16 mouse cellular contexts compared by ENCODE assay signal in genomic region chr11:7834151-7834550, GRCm38 (mm10).
"Had no signal": no experiment of that assay in that cellular context is flagged by ENCODE, and none has a peak within 500 bp of the region (broad histone marks: within the 10 kb centered on the region; RNA-seq: fewer than 3 reads in every experiment).

No protein-coding gene starts in this region.

- H3K9me3 ChIP-seq: liver, embryonic 15.5 days; midbrain, embryonic 12.5 days; neural tube, embryonic 15.5 days had no signal

- DNase-seq: kidney, adult 8-10 months; kidney, postnatal 10 days; left cerebral cortex, postnatal 4 days; lung, adult 2 months; lung, postnatal 10 days; right cerebral cortex, adult 18-20 months; right cerebral cortex, postnatal 25 days; thymus, postnatal 14 days had no signal

- H3K9ac ChIP-seq: liver, embryonic 15.5 days; midbrain, embryonic 12.5 days; neural tube, embryonic 15.5 days had no signal

- H3K27me3 ChIP-seq: liver, embryonic 15.5 days; megakaryocyte, embryonic 14.5 days; midbrain, embryonic 12.5 days; neural tube, embryonic 15.5 days had no signal

- ATAC-seq: midbrain, embryonic 16.5 days had no signal

- H3K4me3 ChIP-seq: liver, embryonic 15.5 days; megakaryocyte, embryonic 14.5 days; midbrain, embryonic 12.5 days; neural tube, embryonic 15.5 days had no signal

- H3K4me2 ChIP-seq: liver, embryonic 11.5 days; liver, embryonic 15.5 days; midbrain, embryonic 12.5 days; neural tube, embryonic 15.5 days had no signal

- H3K36me3 ChIP-seq: liver, embryonic 15.5 days; midbrain, embryonic 12.5 days; neural tube, embryonic 15.5 days had no signal

- H3K27ac ChIP-seq: liver, embryonic 15.5 days; macrophage; midbrain, embryonic 12.5 days; neural tube, embryonic 15.5 days; stomach, postnatal 0 days had no signal

- H3K4me1 ChIP-seq: liver, embryonic 15.5 days; megakaryocyte, embryonic 14.5 days; midbrain, embryonic 12.5 days; neural tube, embryonic 15.5 days had no signal
